Mouse (Mus musculus): ENCODE data around the gene Medag.

Gene Medag

GRCm38 (mm10) chr5:149385228-149385961, 26.2 kb upstream of the Medag start:
- no peak for DNase-seq

DNA sequence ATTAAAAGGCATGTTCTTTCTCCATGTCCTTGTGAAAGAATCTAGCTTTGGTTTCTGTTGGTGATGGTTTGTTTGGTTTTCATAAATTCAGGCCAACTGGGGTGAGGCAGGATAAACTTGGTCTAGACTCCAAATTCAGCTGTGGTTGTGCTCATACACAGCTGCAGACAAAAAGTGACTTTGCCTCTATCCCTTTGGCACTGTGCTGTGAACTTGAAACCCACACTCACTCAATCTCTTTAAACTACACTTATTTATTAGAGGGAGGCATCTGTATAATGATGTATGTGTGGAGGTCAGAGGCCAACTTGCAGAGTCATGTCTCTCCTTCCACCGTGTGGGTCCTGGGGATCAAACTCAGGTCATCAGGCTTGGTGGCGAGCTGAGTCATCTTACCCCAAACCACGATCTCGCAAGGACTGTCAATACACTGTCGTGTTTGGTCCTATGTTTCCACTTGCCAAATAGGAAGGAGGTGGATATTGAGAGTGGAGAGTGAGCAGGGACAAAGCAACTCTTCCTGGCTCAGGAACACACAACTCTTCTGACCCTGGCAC, 25.2 kb upstream of the Medag start:
- no peak for DNase-seq

DNA sequence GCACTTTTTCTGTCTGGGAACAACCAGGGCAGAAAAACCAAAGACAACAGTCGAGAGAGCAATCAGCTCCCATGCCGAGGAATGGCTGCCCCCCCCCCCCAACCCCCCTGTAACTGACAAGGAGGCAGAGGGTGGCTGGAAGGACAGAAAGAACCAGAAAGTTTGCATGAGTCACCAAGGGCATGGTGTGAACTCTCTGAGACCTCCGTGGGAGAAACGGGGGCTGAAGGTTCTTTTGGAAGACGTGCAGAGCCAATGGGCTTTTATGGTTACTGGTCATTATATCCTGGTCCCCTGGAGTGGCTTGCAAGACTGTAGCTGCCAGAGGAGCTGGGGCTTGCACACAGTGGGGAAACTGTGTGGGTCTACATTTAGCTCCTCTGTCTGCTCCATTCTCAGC, 22.6 kb upstream of the Medag start:
- no peak for DNase-seq

DNA sequence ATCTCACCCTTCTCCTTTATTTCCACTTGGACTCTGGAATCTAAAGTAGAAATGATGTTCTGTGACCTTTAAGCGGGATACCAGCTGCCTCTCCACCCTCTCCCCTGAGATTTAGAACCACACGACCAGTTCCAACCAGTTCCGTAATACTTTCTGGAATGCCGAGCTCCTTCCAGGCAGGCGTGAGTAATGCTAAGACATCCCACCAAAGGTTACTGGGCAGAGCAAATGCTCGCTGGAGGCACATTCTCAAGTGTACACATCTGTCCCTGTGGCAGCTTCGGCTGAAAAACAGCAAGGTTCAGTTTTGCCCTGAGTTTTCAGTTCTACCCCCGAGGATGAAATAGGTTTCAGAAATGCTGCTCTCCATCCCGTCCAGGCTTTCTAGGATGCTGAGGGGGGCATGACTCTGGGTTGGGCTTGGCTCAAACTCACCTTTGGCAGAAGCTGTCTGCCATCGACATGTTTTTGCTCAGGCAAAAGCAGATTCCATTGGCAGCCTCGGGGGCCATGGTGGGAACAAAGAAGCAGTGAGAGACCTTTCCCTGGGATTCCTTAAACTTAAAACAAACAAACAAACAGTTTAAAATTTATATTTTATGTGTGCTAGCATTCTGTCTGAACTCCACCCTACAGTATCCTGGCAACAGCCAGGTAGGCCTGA, 21.9 kb upstream of the Medag start:
- no peak for DNase-seq

- peak; percentile 32 for DNase-seq
Observed at GRCm38 (mm10) chr5:149391574-149392375, 19.8 kb upstream of the Medag start.

GRCm38 (mm10) chr5:149392420-149392988, 19.0 kb upstream of the Medag start:
- DNase-seq = peak; percentile 38

GRCm38 (mm10) chr5:149401446-149401975, 10.0 kb upstream of the Medag start:
- peak; percentile 73 for DNase-seq

DNA sequence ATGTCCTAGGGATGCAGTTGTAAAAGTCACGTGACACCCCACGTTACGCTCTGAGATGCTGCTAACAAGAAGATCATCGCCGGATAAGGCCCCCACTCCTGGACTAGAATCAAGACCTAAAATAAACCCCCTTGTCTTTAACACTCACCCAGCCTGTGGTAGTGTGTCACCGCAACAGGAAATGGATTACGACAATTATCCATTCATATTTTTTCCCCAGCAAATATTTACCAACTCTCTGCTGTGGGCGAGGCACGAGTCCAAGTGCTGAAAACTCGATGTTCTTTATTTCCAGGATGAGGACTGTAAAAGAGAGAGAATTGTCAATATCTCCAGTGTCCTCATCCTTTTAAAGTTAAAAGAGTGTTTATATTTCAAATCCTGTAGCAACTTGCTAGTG, 9.5 kb upstream of the Medag start:
- no peak for DNase-seq

DNA sequence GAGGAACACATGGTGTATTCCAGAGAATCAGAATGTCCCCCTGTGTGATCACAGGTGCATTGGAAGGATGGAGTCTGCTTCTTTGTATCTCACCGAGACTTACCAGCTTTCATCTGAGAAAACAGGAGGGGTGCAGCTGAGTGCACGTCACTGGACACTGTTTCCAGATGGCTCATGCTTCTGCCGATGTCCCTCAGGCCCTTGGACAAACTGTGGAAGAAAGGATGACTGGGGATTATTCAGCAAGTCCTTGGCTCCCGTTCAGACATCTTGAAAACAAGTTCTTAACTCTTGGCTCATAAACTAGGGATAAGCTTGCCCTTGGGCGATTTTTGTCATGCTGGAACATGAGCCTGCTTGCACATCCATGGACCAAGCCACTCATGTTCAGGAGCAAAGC, 8.2 kb upstream of the Medag start:
- no peak for DNase-seq

- no peak for DNase-seq
Observed at GRCm38 (mm10) chr5:149404710-149405109, 6.8 kb upstream of the Medag start.

- no peak for DNase-seq
Observed at GRCm38 (mm10) chr5:149406791-149407276, 4.7 kb upstream of the Medag start.

GRCm38 (mm10) chr5:149409502-149409901, 2.0 kb upstream of the Medag start:
- no peak for DNase-seq

DNA sequence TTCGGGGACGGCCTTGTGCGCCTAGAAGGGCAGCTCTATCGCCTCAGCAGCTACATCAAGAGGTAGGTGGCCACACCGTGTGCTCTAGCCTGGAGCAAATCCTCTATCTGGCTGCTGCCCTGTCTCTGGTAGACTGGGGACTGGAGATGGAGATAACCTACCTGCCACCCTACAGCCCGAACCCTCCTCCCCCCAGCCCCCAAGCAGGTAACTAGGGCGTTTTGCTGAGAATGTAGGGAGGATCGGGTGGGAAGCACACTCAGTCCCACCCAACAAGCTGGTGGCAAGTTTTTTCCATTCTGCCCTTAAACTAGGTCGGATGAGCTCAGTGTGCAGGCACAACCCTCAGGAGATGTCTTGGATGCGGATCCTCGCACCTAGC, 636 bp downstream of the Medag start:
- DNase-seq = no peak

- no peak for DNase-seq
Observed at GRCm38 (mm10) chr5:149412671-149413070, 1.1 kb downstream of the Medag start.

DNA sequence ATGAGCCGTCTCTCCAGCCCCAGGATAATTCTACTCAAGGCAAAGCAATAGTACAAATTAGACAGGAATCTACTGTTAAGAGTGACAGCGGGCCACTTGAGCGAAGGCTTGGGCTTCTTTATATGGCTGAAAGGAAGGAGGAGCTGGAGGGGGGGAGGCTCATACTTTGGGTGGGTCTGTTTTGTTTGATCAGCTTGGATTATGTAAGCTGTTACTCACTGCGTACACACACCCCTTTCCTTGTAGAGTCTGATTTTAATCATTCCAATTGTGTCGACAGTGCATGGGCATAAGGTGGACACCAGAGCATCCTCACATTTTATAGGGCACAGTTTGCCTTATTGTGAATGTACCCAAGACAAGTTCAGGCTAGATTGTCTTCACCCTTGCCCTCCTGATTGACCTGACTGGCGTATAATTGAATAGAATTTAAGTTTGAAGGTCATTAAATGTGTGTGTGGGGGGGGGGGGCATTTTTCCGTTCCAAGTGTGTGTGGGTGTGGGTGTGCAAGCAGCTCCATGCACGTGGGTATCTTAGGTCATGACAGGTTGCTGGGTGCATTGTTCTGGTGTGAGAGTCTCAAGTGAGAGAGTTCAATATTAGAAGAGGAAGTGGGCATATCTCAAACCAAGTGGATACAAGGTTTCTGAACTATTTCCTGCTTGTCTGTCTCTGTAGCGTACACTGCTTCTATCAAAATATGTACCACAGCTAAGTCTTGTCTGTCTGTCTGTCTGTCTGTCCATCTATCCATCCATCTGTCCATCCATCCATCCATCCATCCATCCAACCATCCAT, 3.0 kb downstream of the Medag start:
- no peak for DNase-seq

GRCm38 (mm10) chr5:149417381-149417780, 5.8 kb downstream of the Medag start:
- DNase-seq = peak; percentile 66

GRCm38 (mm10) chr5:149426525-149426924, 15.0 kb downstream of the Medag start:
- DNase-seq = no peak

DNA sequence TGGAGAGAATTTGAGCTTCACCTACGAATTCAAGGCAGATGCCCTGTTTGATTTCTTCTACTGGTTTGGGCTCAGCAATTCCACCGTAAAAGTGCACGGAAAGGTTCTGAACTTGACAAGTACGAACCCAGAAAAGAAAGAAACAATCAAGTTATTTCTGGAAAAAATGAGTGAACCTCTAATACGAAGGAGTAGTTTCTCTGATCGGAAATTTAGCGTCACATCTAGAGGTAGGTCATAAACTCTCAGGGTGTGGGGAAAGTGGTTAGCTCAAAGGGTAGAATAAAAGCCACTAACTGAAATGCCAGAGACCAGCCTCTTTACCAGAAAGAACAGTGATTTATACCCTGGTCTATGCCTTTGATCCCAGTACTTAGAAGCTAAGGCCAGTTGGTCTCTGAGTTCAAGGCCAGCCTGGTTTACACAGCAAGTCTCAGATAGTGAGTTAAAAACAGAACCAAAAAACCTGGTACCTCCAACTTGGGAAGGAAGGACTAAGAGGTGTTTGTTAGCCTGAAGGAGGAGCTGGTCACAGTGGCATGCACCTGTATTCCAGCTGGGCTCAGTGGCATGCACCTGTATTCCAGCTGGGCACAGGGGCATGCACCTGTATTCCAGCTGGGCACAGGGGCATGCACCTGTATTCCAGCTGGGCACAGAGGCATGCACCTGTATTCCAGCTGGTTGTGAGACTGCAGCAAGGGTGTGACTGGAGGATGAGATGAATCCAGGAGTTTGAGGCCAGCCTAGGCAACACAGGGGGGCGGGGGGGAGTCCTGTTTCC, 15.9 kb downstream of the Medag start:
- peak; percentile 55 for DNase-seq

DNA sequence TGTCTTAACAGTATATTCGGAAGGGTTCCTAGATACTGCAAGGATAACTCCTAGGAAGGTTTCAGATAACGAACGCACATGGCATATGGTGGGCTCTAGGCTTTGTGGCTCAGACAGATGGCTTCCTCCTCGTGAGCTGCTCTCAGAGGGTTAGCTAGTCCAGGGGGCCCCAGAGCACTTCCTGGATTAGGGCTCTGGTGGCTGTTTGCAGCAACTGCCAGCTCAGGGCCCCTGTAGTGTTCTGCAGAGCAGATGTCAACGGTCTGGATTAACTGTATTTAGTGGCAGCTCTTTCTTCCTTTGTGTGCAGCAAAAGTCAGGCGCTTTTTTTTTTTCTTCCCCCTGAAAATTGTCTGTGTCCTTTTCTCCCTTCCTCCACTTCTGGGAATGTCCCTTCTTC, 16.8 kb downstream of the Medag start:
- peak; percentile 79 for DNase-seq

GRCm38 (mm10) chr5:149428810-149429255, 17.3 kb downstream of the Medag start:
- peak; percentile 75 for DNase-seq

DNA sequence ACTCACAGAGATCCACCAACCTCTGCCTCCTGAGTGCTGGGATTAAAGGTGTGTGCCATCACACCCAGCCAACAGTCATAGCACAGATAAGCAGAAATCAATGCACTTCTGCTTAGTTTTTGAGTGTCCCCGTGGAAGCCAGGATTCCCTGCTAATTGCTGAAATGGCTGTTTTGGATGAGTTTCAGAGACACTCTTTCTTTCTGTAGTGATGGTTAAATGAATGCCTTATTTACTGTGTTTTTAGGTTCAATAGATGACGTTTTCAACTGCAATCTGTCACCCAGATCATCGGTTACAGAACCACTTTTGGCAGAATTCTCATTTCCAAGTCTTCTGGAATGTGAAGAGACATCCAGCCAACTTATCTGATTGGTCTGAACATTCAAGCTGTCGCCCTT, 18.0 kb downstream of the Medag start:
- no peak for DNase-seq

Data from thymus, postnatal 4 days (tissue).